Mouse (Mus musculus): ENCODE data around the gene Zfp2. TPM values are rescaled to one million over a fixed set of nuclear protein-coding genes. Genes with fewer than 3 reads are reported as not detected.

The Zfp2 gene
- polyA plus RNA-seq, 1 experiment from 2014 or later, result 3.3 TPM

DNA sequence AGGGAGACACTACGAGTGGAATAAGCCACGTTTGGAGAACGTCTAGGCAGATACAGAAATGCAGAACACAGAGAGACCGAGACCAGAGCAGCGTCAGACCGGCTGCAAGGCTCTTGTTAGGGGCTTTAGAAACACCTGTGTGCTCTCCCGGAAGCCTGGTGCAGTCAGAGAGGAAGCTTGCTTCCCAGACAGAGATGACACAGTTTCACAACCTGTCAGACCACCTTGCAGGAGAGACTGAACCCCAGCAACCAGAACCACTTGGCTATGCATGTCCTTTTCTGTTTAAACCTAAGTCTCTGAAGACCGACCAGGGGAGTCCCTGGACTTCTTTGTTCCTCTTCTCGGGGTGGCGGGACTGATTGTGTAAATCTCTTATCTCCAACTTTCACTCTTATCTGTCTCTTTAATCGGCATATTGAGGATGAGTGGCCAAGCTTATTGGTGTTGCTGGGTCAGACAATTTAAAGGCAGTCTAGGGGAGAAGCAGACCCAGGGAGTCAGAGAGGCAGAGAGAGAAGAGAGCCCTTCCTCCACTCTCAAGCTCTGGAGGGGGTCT lies 65.7 kb downstream of the Zfp2 start, which contains the start of gene Grm6:
Gene Grm6, plus strand, starts transcription at position 509 of the 559 bp plus-strand sequence.
- Histone ChIP-seq H3K4me3 (peak within 1 kb of the TSS; percentile 34), H3K36me3 (no peaks in the 10 kb centered on the region), H3K4me2 (peak within 1 kb of the TSS; percentile 62), H3K4me1 (0 out of 2 replicates have a peak, but pooled peaks cover 5% of the 10 kb centered on the region), H3K27me3 (replicated peaks) (peaks cover 64% of the 10 kb centered on the region), H3K9me3 (replicated peaks) (no peaks in the 10 kb centered on the region), H3K27ac (no peak within 1 kb of the TSS), H3K9ac (no peak within 1 kb of the TSS)
- ATAC-seq, result no peak
- WGBS (ENCODE audit: insufficient replicate concordance), result 2% methylated on average over 11 of the region's 11 CpGs

DNA sequence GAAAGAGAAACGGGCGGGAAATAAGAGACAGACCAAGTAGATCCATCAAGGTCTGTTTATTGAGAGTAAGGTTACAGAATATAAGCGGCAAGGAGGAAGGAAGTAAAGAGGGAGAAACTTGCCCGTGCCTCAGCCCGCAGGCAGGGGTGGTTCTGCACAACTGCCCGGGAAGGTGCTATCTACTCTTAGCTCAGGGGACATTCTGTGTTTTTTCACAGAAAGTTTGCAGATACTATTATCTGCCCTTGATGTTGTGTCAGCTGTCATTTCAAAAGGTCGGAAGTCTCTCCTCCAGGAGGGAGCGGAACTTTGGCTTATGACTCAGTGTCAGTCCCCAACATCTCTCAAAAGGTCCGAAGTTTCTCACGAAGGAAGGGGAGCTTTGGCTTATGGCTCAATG lies 66.7 kb downstream of the Zfp2 start:
- Histone ChIP-seq H3K27me3 (replicated peaks) (peaks cover 67% of the 10 kb centered on the region), H3K9me3 (replicated peaks) (no peaks in the 10 kb centered on the region), H3K36me3 (no peaks in the 10 kb centered on the region), H3K4me1 (0 out of 2 replicates have a peak, but pooled peaks cover 5% of the 10 kb centered on the region), H3K4me2 (no peak overlapping the region), H3K27ac (no peak overlapping the region), H3K4me3 (no peak overlapping the region), H3K9ac (no peak overlapping the region)
- WGBS (ENCODE audit: insufficient replicate concordance), result 2% methylated on average over 10 of the region's 10 CpGs
- no peak for ATAC-seq

Other genes with a start within 250 kb of the Zfp2 start
- 3.9 and 4.3 TPM in 2 replicates for gene Zfp354c, start 88.4 kb downstream of the Zfp2 start, polyA plus RNA-seq (2016; fragmentation: Nextera tagmentation; extraction: Ambion mirVana)
- gene Zfp879, start 74.6 kb downstream of the Zfp2 start, polyA plus RNA-seq (2016; fragmentation: Nextera tagmentation; extraction: Ambion mirVana), result 0.07 and 0.17 TPM in 2 replicates
- 0.06 TPM in 1 of 2 replicates, not detected in the other for gene Grm6, start 65.5 kb downstream of the Zfp2 start, polyA plus RNA-seq (2016; fragmentation: Nextera tagmentation; extraction: Ambion mirVana)
- 0.60 and 0.91 TPM in 2 replicates for gene Zfp454, start 28.5 kb downstream of the Zfp2 start, polyA plus RNA-seq (2016; fragmentation: Nextera tagmentation; extraction: Ambion mirVana)
- 0.29 and 0.39 TPM in 2 replicates for gene Zfp354b, start 15.5 kb upstream of the Zfp2 start, polyA plus RNA-seq (2016; fragmentation: Nextera tagmentation; extraction: Ambion mirVana)
- not detected in 2 replicates for gene 4933414I15Rik, start 27.6 kb upstream of the Zfp2 start, polyA plus RNA-seq (2016; fragmentation: Nextera tagmentation; extraction: Ambion mirVana)
- not detected in 2 replicates for gene Prop1, start 37.6 kb upstream of the Zfp2 start, polyA plus RNA-seq (2016; fragmentation: Nextera tagmentation; extraction: Ambion mirVana)
- not detected in 2 replicates for gene Olfr1378, start 50.4 kb upstream of the Zfp2 start, polyA plus RNA-seq (2016; fragmentation: Nextera tagmentation; extraction: Ambion mirVana)
- not detected in 2 replicates for gene Olfr1377, start 65.8 kb upstream of the Zfp2 start, polyA plus RNA-seq (2016; fragmentation: Nextera tagmentation; extraction: Ambion mirVana)
- not detected in 2 replicates for gene Olfr51, start 87.4 kb upstream of the Zfp2 start, polyA plus RNA-seq (2016; fragmentation: Nextera tagmentation; extraction: Ambion mirVana)
- not detected in 2 replicates for gene Olfr54, start 98.1 kb upstream of the Zfp2 start, polyA plus RNA-seq (2016; fragmentation: Nextera tagmentation; extraction: Ambion mirVana)
- gene Olfr1375, start 131.9 kb upstream of the Zfp2 start, polyA plus RNA-seq (2016; fragmentation: Nextera tagmentation; extraction: Ambion mirVana), result not detected in 2 replicates
- gene Zfp354a, start 143.1 kb upstream of the Zfp2 start, polyA plus RNA-seq (2016; fragmentation: Nextera tagmentation; extraction: Ambion mirVana), result 1.8 and 2.4 TPM in 2 replicates